Mouse (Mus musculus) heart, postnatal 0 days (tissue): Measurements from ENCODE around the gene 2810006K23Rik.

Experiments used
- CTCF ChIP-seq: IDR thresholded peaks from 2 replicates; pipeline ENCODE4 v1.5.1; 2016; ENCODE audit warnings: antibody characterized with exemption, control low read depth, low read depth
- EP300 ChIP-seq: IDR thresholded peaks from 2 replicates; pipeline ENCODE4 v1.6.1; 2016; ENCODE audit warnings: antibody characterized with exemption, low read depth

- no peak for TF ChIP-seq CTCF
- TF ChIP-seq EP300: no peak
Measured at GRCm38 (mm10) chr5:124282854-124283253, 45.0 kb upstream of the 2810006K23Rik start.
